Mouse (Mus musculus): ENCODE measurements around the gene Bola2.
"Not testable (repeated sequence)": the region's sequence is repeated elsewhere in the genome, so short reads cannot be mapped to it uniquely, and the experiment has no call there.

Bola2 gene

DNA sequence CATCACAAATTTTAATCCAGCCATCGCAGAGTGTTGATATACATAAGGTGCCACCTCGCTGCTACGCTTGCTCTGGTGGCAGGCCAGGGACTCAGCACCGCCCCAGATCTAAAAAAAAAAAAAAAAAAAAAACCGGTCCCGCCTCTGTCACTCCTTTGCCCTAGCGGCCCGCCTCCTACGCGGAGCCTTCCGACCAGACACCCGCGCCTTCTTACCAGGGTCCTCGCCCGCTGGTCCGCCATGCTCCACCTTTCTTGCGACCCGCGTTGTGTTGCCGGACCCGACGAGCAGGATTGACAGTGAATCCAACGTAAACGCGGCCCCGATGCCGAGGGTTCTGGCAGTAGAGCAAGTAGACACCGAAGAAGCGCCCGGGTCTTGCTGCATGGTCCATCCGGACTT is at the start of gene Bola2:
TSS of gene Bola2 (plus strand) at position 192 of the 402 bp plus-strand sequence.
- DNase-seq (ENCODE audit: low read depth, low spot score) = peak; percentile 60

DNA sequence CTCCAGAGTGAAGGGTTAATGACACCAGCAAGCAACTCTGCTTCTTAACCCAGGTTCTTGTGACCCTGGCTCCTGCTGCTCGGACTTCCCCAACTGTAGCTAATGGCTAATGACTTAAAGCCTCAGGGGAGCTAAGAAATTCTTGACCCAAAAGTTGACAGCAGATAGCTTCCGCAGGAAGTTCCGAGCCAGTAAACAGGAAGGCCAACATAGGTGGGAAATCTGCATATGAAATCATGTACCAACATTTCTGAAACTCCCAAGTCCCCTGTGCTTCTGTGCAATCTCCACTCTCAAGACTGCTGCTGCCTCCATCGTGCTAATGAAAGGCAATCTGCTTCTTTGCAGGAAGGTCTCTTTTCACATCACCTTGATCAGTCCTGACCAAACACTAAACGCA is 49.5 kb upstream of the Bola2 start:
- no peak for DNase-seq (ENCODE audit: low read depth, low spot score)

DNA sequence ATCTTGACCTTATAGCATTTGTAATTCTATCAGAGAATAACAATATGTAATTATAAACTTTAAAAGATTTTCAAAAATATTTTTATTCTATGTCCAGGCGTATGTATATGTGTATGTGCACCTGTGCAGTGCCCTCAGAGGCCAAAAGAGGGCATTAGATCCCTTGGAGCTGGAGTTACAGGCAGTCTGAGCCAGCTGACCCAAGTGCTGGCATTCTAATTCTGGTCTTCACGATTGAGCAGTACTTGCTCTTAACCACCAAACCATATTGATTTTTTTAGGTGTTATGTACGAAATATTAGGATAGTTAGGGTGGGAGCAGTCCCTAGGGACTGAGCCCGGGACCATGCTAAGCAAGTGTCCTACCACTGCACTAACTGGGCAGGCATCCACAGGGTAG is 46.7 kb upstream of the Bola2 start:
- no peak for DNase-seq (ENCODE audit: low read depth, low spot score)

DNA sequence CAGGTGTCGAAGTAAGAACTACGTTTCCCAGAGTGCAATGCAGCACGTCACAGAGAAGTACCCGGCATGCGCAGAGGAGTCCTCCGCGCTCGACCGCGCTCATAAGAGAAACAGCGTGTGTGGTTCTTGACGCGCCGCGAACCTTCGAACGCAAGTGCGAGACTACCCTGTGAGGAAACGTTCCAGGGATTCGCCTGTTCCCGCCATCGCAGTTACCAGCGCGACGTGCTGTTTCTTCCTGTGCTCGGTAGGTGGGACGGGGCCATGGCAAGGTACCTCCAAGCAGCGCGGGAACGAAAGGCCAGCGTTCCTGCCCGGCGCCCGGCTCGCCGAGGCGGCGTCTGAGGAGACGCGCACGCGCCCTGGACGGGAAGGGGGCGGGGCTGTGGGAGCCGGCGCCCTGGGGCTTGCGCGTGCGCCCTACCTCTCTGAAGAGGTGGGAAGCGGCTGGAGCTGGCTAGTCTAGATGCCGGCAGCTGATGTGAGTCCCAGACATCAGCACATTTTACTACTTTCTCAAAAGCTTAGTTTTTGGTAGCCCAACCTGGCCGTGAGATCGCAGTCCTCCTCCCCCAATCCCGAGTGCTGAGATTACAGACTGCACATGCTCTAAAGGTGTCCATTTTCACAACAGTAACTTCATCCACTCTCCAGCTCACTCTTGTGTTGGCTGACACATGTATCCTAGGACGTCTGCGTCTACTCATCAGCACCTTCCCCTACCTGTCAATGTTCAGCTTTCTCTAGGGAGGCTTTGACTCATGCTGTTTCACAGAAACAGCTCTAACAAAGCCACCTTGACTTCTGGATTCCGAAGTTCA is 45.8 kb upstream of the Bola2 start, which contains the start of gene Sgf29:
TSS of gene Sgf29 (plus strand) at position 79 of the 821 bp plus-strand sequence.
- DNase-seq (ENCODE audit: low read depth, low spot score) = peak; percentile 89

GRCm38 (mm10) chr7:126650852-126651251 is 44.3 kb upstream of the Bola2 start:
- DNase-seq (ENCODE audit: low read depth, low spot score) = no peak

DNA sequence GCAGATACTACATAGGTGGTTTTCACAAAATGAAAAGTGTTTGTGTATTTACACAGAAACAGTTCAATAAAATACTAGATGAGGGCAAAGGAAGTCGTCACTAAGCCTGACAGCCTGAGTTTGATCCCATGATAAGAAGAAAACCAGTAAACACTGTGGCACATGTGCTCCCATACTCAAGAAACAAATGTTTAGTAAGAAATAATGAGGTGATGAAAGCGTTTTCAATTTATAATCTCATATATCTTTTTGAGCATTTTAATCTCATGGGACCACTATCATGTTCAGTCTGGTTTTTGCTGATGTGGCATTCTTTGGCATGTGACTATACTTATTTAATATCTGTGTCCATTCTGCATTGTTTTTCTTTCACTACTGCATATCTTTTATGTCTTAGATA is 41.2 kb upstream of the Bola2 start:
- no peak for DNase-seq (ENCODE audit: low read depth, low spot score)

DNA sequence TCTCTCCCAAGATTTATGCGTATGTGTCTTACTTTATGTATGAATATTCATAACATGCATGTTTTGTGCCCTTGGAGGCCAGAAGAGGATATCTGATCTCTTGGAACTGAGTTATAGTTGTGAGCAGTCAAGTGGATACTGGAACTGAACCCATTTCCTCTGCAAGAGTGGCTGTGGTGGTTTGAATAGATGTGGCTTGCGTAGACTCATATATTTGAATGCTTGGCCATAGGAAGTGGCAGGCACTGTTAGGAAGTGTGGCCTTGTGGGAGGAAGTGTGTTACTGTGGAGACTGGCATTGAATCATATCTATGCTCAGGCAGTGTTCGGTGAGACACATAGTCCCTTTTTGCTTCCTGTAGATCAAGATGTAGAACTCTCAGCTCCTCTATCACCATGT is 39.5 kb upstream of the Bola2 start:
- no peak for DNase-seq (ENCODE audit: low read depth, low spot score)

- DNase-seq (ENCODE audit: low read depth, low spot score) = no peak
Measured at GRCm38 (mm10) chr7:126657522-126657921, 37.7 kb upstream of the Bola2 start.

DNA sequence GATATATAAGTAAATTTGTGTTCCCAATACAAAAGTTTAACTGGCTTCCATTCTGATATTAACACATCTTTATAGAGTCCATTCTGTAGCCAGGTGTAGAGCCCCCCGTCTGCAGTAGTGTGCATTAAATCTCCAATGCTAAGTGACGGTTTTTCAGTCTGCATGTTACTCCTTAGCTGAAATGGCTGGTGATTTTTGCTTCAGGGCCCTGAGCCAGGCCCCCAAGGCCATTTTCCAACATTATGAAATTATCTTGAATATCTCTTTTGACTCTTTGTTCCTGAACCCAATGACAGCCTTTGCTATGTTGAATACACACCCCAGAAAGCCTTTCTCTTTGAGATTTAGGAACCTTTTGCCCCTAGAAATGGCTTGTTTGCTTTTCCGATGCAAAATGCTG is 35.4 kb upstream of the Bola2 start:
- DNase-seq (ENCODE audit: low read depth, low spot score) = no peak

DNA sequence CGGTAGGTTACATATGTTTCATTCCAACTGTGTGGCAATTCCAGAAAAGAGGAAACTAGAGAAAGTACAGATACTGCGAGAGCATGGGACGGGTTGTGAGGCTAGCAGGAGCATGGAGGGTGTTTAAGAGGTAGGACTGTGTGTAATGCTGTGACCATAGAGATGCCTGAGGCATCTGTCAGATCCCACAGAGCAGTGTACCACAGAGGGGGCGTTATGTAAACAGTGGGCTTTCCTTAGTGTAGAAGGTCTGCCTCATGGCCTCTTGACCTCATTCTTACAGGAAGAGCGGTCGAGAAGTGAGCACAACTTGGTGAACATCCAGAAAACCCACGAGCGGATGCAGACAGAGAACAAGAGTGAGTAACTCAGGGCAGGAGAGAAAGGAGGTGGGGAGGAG is 31.6 kb upstream of the Bola2 start:
- DNase-seq (ENCODE audit: low read depth, low spot score) = no peak

DNA sequence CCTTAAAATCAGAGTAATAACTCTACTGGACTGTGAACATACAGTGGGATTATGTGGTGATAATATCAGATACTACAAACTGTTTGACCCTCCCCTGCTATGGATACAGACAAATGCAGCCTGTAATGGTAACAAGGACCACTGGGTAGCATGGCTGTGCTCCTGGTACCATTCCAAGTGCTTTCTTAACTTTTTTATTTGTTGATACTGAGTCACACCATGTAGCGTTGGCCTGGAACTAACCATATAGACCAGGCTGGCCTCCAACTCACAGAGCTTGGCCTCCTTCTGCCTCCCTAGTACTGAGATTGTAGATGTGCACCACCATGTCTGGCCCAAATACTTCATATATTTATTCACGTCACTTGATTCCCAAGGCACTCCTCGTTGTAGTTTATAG is 29.9 kb upstream of the Bola2 start:
- no peak for DNase-seq (ENCODE audit: low read depth, low spot score)

- no peak for DNase-seq (ENCODE audit: low read depth, low spot score)
Measured at GRCm38 (mm10) chr7:126667495-126668090, 27.6 kb upstream of the Bola2 start.

DNA sequence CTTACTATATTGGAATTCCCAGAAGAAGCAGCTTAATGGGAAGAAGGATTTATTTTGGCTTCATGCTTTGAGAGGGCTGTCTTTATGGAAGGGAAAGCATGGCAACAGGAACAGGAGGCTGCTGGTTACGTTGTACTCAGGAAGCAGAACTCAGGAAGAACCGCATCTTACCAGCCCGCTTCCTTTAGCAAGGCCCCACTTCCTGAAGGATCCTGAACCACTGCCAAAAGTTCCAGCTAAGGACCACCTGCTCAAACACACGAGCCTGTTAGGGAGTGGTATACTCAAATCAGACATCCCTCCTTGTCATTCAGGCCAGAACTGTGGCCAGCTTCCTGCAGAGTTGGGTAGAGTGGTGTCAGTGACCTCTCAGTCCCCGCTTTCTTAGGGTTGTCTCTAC is 26.7 kb upstream of the Bola2 start:
- DNase-seq (ENCODE audit: low read depth, low spot score) = no peak

- no peak for DNase-seq (ENCODE audit: low read depth, low spot score)
Measured at GRCm38 (mm10) chr7:126670152-126670551, 25.0 kb upstream of the Bola2 start.

DNA sequence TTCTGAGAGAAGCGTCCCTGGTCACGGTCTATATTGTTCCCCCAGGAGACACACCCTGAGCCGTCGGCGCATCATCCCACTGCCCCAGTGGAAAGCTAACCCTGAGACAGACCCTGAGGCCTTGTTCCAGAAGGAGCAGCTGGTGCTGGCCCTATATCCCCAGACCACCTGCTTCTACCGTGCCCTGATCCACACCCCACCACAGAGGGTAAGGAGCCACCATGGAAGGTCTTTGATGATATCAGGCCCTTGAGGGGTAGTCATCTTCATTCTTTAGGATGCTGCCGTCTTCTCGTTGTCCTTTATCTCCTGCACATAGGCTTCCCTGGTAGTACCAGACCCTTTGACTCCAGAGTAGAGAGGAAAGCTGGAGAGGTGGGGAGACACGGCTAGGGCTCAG is 23.1 kb upstream of the Bola2 start:
- no peak for DNase-seq (ENCODE audit: low read depth, low spot score)

DNA sequence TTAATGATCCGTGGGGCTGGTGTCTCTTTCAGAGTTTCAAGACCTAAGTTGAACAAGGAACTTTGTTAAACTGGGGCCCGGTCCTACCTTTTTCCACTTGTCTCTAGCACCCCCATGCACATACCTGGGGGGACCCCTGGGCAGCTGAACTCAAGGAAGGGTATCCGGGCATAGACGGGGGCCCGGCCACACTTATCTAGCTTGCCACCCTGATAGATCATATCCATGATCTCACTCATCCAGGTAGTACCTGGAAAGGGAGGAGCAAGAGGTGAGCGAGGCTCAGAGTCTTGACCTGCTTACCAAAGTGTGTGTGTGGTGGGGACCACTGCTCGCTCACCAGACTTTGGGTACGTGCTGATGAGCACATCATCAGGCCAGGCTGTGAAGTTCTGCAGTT is 20.1 kb upstream of the Bola2 start:
- no peak for DNase-seq (ENCODE audit: low read depth, low spot score)

DNA sequence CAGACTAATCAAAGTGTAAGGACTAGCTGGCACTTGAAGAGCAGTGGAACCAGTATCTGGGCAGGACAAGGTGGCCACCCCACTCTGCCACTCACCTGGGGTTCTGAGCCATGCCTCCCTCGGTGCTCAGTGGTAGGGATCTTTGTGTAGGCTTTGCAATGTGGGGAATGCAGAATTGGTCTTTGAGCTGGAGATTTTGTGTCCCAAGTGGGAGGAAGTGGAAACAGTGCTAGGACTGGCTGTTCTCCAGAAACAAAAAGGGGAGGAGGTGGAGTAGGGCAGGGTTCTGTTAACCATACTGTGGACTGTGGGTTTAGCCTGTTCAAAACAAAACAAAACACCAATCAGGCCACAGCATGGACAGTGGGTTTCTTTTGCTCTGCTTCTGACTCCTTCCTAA is 19.0 kb upstream of the Bola2 start, which contains the start of gene Sult1a1:
TSS of gene Sult1a1 (minus strand) at position 226 of the 400 bp plus-strand sequence.
- DNase-seq (ENCODE audit: low read depth, low spot score) = no peak

- no peak for DNase-seq (ENCODE audit: low read depth, low spot score)
Measured at GRCm38 (mm10) chr7:126676631-126677220, 18.5 kb upstream of the Bola2 start.

- DNase-seq (ENCODE audit: low read depth, low spot score) = no peak
Measured at GRCm38 (mm10) chr7:126678545-126679341, 16.5 kb upstream of the Bola2 start.

GRCm38 (mm10) chr7:126679683-126680082 is 15.5 kb upstream of the Bola2 start:
- DNase-seq (ENCODE audit: low read depth, low spot score) = no peak

DNA sequence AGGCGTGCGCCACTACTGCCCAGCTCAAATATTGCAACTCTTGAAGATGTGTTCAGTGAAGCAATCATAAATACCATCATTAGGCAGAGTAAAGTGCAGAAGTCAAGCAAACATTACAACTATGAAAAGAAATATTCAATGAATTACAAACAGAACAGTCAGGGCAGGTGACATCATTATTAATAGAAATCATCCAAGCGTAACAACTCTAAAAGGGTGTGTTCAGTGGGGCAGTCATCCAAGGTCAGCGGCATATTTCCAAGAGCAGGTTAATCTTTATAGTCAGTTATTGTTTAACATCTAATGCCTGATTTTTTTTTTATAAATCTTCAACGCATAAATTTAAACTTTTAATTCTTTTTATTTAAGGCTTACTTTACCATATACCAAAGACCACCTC is 14.0 kb upstream of the Bola2 start:
- DNase-seq (ENCODE audit: low read depth, low spot score) = no peak

DNA sequence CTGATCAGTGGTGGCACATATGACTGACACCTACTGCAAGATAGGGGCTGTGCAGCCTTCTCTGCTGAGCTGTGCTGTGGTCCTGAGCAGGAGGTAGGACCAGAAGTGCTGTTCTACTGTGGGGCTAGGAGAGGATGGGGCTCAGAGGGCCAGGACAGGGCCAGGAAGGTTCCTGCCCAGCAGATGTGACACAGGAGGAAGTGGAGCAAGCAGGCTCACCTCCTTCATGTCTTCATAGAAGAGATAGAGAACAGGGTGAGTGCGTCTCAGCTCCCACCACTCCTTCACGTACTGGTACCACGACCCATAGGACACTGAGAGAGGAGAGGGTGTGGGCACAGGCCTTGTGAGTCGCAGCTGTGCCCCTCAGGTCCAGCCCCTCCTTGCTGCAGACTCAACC is 7.0 kb upstream of the Bola2 start:
- not testable (repeated sequence) for DNase-seq (ENCODE audit: low read depth, low spot score)

Data from mesoderm, embryonic 11.5 days (tissue).